Mouse (Mus musculus) brain, embryonic 14.5 days (tissue): ENCODE results near the gene Stat5b. TPM values are rescaled to one million over a fixed set of nuclear protein-coding genes. Genes with fewer than 3 reads are reported as not detected.
A peak's percentile ranks its signal among the peaks of the same experiment; 100 is the strongest.

Experiments
- DNase-seq: peaks from one replicate; pipeline ENCODE4 v3.0.0-alpha.2; 2011; ENCODE audit warnings: low read depth
- CTCF ChIP-seq: fragments of 200-500 bp; IDR thresholded peaks from 2 replicates; pipeline ENCODE4 v1.5.1; 2012; ENCODE audit warnings: inconsistent platforms, mild to moderate bottlenecking, moderate library complexity, borderline replicate concordance; ENCODE audit not compliant: insufficient read depth, insufficient read length; ENCODE audit errors: extremely low read depth
- POLR2A ChIP-seq: fragments of 200-500 bp; IDR thresholded peaks from 2 replicates; pipeline ENCODE4 v1.6.1; 2012; ENCODE audit warnings: mild to moderate bottlenecking, inconsistent platforms, borderline replicate concordance; ENCODE audit not compliant: poor library complexity, insufficient read depth, insufficient read length, severe bottlenecking; ENCODE audit errors: extremely low read depth
- polyA plus RNA-seq: library from polyadenylated mRNA; depleted of rRNA; stranded (reverse); fragments of >200 nt; gene quantifications from 2 replicates; pipeline ENCODE4 v1.2.3, GENCODE M21; 2012

Gene Stat5b
- polyA plus RNA-seq, 1 experiment, result 21.5 TPM

- DNase-seq, result no peak
- TF ChIP-seq CTCF (no peak), POLR2A (no peak)
These were observed 66.2 kb downstream of the Stat5b start for GRCm38 (mm10) chr11:100784286-100784685.

DNA sequence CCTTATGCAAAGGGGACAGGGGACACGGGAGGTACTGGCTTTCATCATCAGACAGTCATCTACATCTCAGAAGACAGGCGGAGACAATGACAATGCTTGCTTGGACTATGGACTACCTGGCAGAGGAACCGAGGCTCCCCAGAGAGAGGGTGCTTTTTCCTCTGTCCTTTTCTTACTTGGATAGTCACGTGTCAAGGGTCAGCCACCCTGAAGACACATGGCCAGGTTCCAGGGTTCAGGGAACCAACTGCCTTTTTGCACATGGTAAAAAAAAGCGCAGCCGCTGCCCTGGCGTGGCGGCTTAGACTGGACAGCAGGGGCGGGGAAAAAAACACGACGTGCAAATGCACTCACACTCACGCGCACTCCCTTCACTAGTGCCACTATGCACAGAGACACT lies 68.0 kb downstream of the Stat5b start:
- TF ChIP-seq CTCF (no peak), POLR2A (no peak)
- no peak for DNase-seq

DNA sequence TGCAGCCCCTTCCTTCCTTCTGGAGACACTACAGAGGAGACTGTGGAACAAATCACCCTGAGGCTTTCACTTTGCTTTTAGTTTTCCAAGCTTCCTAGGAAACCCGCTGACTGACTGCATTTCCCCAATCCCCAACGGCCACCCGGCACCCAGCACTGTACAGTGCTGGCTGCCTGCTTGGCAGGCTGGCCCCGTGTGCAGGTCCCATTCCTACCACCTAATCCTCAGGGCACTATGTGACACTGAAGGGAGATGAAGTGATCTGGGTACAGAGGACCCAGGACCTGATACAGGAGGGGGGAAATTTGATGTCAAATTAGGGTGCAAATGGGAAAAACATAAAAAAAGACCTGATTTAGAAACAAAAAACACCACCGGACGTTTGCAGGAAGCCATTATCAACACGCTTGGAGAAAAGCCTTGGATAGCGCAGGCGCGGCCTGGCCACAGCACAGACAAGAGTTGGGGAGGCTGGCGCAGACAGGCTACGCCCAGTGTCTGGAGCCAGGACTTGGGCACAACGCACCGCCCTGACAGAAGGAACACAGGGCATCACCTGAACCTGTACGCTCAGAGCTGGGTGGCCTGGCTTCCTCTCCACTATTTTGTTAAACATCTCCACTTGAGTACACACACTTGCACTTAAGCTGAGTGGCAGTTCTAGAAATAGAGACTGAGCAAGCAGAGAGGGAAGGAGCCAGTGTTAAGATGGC lies 68.6 kb downstream of the Stat5b start:
- TF ChIP-seq POLR2A, result no peak
- no peak for TF ChIP-seq CTCF

GRCm38 (mm10) chr11:100780247-100780646 lies 70.3 kb downstream of the Stat5b start:
- TF ChIP-seq POLR2A, result no peak
- no peak for TF ChIP-seq CTCF
- no peak for DNase-seq

More for the DNA sequence above, 68.6 kb downstream of the Stat5b start:
- no peak for DNase-seq

GRCm38 (mm10) chr11:100778069-100778468 lies 72.5 kb downstream of the Stat5b start:
- DNase-seq, result no peak
- TF ChIP-seq CTCF, result no peak
- no peak for TF ChIP-seq POLR2A

GRCm38 (mm10) chr11:100775921-100776320 lies 74.6 kb downstream of the Stat5b start:
- DNase-seq, result no peak
- no peak for TF ChIP-seq CTCF
- no peak for TF ChIP-seq POLR2A

- TF ChIP-seq POLR2A, result no peak
- TF ChIP-seq CTCF, result no peak
- no peak for DNase-seq
These were observed 76.3 kb downstream of the Stat5b start for GRCm38 (mm10) chr11:100774261-100774660.

DNA sequence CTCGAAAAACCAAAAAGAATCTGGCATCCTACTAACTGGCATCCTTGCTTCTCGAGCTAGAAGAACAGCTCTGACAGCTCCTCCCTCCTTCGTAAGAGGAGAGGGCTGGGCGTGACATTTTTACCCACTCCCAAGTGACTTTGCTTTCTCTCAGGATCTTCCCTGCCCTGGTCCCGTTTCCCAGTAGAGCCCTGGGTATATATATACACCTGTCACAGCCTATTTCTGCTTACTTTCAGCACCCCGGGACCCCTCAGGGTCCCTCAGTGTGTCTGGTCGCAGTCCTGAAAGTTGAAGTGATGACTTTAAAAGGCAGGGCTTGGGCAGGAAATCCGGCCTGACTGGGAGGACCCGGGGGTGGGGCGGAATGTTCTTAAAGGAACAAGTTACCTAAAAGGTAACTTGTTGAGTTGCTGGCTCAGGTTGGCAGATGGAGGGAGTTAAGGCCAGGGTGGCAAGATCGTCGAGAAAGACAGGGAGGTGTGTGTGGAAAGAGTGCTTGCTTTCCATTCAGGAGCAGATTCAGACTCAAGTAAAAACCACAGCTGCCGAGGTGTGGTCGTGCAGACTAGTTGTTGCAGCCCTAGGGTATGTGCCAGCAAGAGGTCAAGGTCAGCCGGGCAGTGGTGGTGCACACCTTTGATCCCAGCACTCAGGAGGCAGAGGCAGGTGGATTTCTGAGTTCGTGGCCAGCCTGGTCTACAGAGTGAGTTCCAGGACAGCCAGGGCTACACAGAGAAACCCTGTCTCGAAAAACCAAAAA lies 79.7 kb downstream of the Stat5b start, which contains the start of gene Ghdc:
TSS of gene Ghdc (minus strand) at position 312 of the 763 bp plus-strand sequence.
- peak; percentile 72 for DNase-seq
- no peak for TF ChIP-seq POLR2A
- no peak for TF ChIP-seq CTCF

DNA sequence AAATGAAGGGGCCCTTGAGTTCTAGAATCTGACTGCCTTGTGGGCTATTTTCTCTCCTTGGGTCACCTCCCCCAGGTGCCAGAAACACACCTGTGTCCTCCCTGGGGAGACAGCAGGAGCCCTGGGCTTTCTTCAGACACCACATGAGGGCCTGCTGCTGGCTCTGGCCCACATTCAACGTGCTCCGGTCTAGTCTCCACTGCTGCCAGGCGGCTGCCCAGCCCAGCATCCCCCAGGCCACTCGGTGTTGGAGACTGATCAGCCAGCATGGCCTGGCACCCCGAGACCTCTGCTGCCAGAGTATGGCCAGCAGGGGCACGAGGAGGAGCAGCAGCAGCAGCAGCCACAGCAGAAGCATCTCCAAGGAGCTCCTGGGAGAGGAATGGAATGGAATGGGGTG lies 80.5 kb downstream of the Stat5b start:
- DNase-seq, result no peak
- TF ChIP-seq CTCF, result no peak
- no peak for TF ChIP-seq POLR2A

DNA sequence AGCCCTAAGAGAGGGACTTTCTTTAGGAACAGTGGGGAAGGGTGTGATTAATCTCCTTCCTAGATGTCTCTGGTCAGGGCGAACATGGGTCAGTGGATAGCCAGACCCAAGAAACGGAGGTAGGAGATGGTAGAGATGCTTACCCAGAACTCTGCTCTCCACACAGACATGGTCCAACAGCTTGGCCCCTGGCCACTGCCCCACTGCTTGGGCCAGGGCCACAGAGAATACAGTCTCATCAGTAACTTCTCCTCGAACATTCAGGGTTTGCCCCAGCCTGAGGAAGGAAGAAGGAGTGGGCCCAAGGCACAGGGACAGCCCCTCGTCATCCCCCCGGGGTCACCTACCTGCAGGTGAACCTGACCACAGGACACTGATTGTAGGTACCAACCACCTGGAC lies 82.7 kb downstream of the Stat5b start:
- TF ChIP-seq POLR2A, result no peak
- no peak for TF ChIP-seq CTCF
- no peak for DNase-seq

- no peak for DNase-seq
- no peak for TF ChIP-seq POLR2A
- no peak for TF ChIP-seq CTCF
These were observed 83.8 kb downstream of the Stat5b start for GRCm38 (mm10) chr11:100766726-100767125.
